Mouse (Mus musculus) midbrain, embryonic 12.5 days (tissue): ENCODE measurements around the gene Mansc4. TPM values are rescaled to one million over a fixed set of nuclear protein-coding genes. Genes with fewer than 3 reads are reported as not detected.
A peak's percentile ranks its signal among the peaks of the same experiment; 100 is the strongest.

ENCODE experiments used
- ATAC-seq: fragments of 200-750 bp; cut with Nextera tagmentation; 2 replicates; pipeline ENCODE4 v1.8.0; 2017; ENCODE audit warnings: low read depth, moderate TSS enrichment, moderate library complexity; ENCODE audit not compliant: low FRiP score
- H3K27ac ChIP-seq: fragments of 300-500 bp; sonication (generic); replicated peaks from 2 replicates; pipeline ENCODE4 v1.5.1; 2016; ENCODE audit warnings: mild to moderate bottlenecking
- H3K27me3 ChIP-seq: fragments of 300-500 bp; sonication (generic); 2 replicates; pipeline ENCODE4 v1.6.1; 2016; ENCODE audit warnings: mild to moderate bottlenecking
- H3K36me3 ChIP-seq: fragments of 300-500 bp; sonication (generic); 2 replicates; pipeline ENCODE4 v1.6.1; 2016
- H3K4me1 ChIP-seq: fragments of 300-500 bp; sonication (generic); 2 replicates; pipeline ENCODE4 v1.6.1; 2016
- H3K4me2 ChIP-seq: fragments of 300-500 bp; sonication (generic); replicated peaks from 2 replicates; pipeline ENCODE4 v1.6.1; 2016; ENCODE audit warnings: mild to moderate bottlenecking, moderate library complexity
- H3K4me3 ChIP-seq: fragments of 300-500 bp; sonication (generic); 2 replicates; pipeline ENCODE4 v1.5.1; 2016; ENCODE audit warnings: mild to moderate bottlenecking
- H3K9ac ChIP-seq: fragments of 300-500 bp; sonication (generic); replicated peaks from 2 replicates; pipeline ENCODE4 v1.6.1; 2016; ENCODE audit warnings: mild to moderate bottlenecking, moderate library complexity
- H3K9me3 ChIP-seq: fragments of 300-500 bp; sonication (generic); 2 replicates; pipeline ENCODE4 v1.6.1; 2016; ENCODE audit warnings: mild to moderate bottlenecking
- WGBS: fragments of 180-500 bp; shearing (Covaris S2); methylation state at CpG from one replicate; pipeline ENCODE4 v1.1.7; 2016; 5-methylcytosine and 5-hydroxymethylcytosine counted together
- polyA plus RNA-seq: library from polyadenylated mRNA; unstranded; fragments of >200 nt; fragmentation: Nextera tagmentation; extraction: Ambion mirVana; gene quantifications from 2 replicates; pipeline ENCODE4 v1.2.1, GENCODE M21; 2016

Gene Mansc4
- 0.21 and 0.32 TPM in 2 replicates for polyA plus RNA-seq

- Histone ChIP-seq H3K4me1 (peaks cover 17% of the 10 kb centered on the region), H3K4me2 (peak within 1 kb of the TSS; percentile 54), H3K9me3 (no peaks in the 10 kb centered on the region), H3K27me3 (peaks cover 12% of the 10 kb centered on the region; the same call in 1 of the 2 replicates), H3K9ac (peak within 1 kb of the TSS; percentile 28), H3K27ac (no peak within 1 kb of the TSS), H3K36me3 (no peaks in the 10 kb centered on the region), H3K4me3 (peak within 1 kb of the TSS; percentile 28)
- ATAC-seq: no peak
- WGBS: 2% methylated on average over 20 of the region's 20 CpGs
Observed at GRCm38 (mm10) chr6:147086594-147087225, at the start of gene Mansc4. TSS of gene Mansc4 (minus strand) at chr6:147087032.

- Histone ChIP-seq H3K27ac (no peak overlapping the region), H3K9ac (no peak overlapping the region), H3K9me3 (no peaks in the 10 kb centered on the region), H3K4me2 (no peak overlapping the region), H3K4me1 (no peaks in the 10 kb centered on the region), H3K4me3 (no peak overlapping the region), H3K27me3 (no peaks in the 10 kb centered on the region), H3K36me3 (no peaks in the 10 kb centered on the region)
- WGBS: 92% methylated on average over 10 of the region's 10 CpGs
- ATAC-seq: no peak
Observed at GRCm38 (mm10) chr6:147127239-147127638, 40.4 kb upstream of the Mansc4 start.

GRCm38 (mm10) chr6:147121320-147121719 lies 34.5 kb upstream of the Mansc4 start:
- Histone ChIP-seq H3K4me2 (no peak overlapping the region), H3K36me3 (no peaks in the 10 kb centered on the region), H3K9me3 (no peaks in the 10 kb centered on the region), H3K4me3 (no peak overlapping the region), H3K4me1 (no peaks in the 10 kb centered on the region), H3K27ac (no peak overlapping the region), H3K27me3 (no peaks in the 10 kb centered on the region), H3K9ac (no peak overlapping the region)
- 66% methylated on average over 6 of the region's 6 CpGs for WGBS
- ATAC-seq: no peak

- Histone ChIP-seq H3K27ac (no peak overlapping the region), H3K9ac (no peak overlapping the region), H3K4me3 (no peak overlapping the region), H3K4me2 (no peak overlapping the region), H3K36me3 (no peaks in the 10 kb centered on the region), H3K9me3 (no peaks in the 10 kb centered on the region), H3K27me3 (no peaks in the 10 kb centered on the region), H3K4me1 (no peaks in the 10 kb centered on the region)
- WGBS: 90% methylated on average over 3 of the region's 3 CpGs
- no peak for ATAC-seq
Observed at GRCm38 (mm10) chr6:147118190-147118589, 31.4 kb upstream of the Mansc4 start.

- H3K27ac ChIP-seq: no peak overlapping the region
- no peaks in the 10 kb centered on the region for H3K36me3 ChIP-seq
- no peak for ATAC-seq
- H3K9me3 ChIP-seq: no peaks in the 10 kb centered on the region
- 95% methylated on average over 7 of the region's 7 CpGs for WGBS
- H3K4me2 ChIP-seq: no peak overlapping the region
- H3K4me3 ChIP-seq: no peak overlapping the region
- H3K9ac ChIP-seq: no peak overlapping the region
- H3K27me3 ChIP-seq: no peaks in the 10 kb centered on the region
- H3K4me1 ChIP-seq: no peaks in the 10 kb centered on the region
Observed at GRCm38 (mm10) chr6:147117764-147118163, 30.9 kb upstream of the Mansc4 start.

- ATAC-seq: peak; percentile 71
- no peak overlapping the region for H3K27ac ChIP-seq
- H3K4me1 ChIP-seq: no peaks in the 10 kb centered on the region
- H3K4me2 ChIP-seq: no peak overlapping the region
- no peaks in the 10 kb centered on the region for H3K9me3 ChIP-seq
- no peak overlapping the region for H3K9ac ChIP-seq
- no peaks in the 10 kb centered on the region for H3K27me3 ChIP-seq
- H3K4me3 ChIP-seq: no peak overlapping the region
- WGBS: 7% methylated on average over 10 of the region's 10 CpGs
- H3K36me3 ChIP-seq: 0 out of 2 replicates have a peak, but pooled peaks cover 4% of the 10 kb centered on the region
Observed at GRCm38 (mm10) chr6:147116579-147116978, 29.7 kb upstream of the Mansc4 start.

- H3K36me3 ChIP-seq: peaks cover 42% of the 10 kb centered on the region
- no peak overlapping the region for H3K27ac ChIP-seq
- WGBS: 89% methylated on average over 7 of the region's 7 CpGs
- H3K9me3 ChIP-seq: no peaks in the 10 kb centered on the region
- H3K4me3 ChIP-seq: no peak overlapping the region
- H3K4me2 ChIP-seq: no peak overlapping the region
- H3K27me3 ChIP-seq: no peaks in the 10 kb centered on the region
- H3K9ac ChIP-seq: no peak overlapping the region
- H3K4me1 ChIP-seq: no peaks in the 10 kb centered on the region
- ATAC-seq: no peak
Observed at GRCm38 (mm10) chr6:147109283-147109682, 22.5 kb upstream of the Mansc4 start.

GRCm38 (mm10) chr6:147106716-147107115 lies 19.9 kb upstream of the Mansc4 start:
- no peak overlapping the region for H3K4me2 ChIP-seq
- no peaks in the 10 kb centered on the region for H3K9me3 ChIP-seq
- no peak overlapping the region for H3K9ac ChIP-seq
- H3K36me3 ChIP-seq: peaks cover 51% of the 10 kb centered on the region
- H3K4me3 ChIP-seq: no peak overlapping the region
- WGBS: 95% methylated on average over 6 of the region's 6 CpGs
- H3K27me3 ChIP-seq: no peaks in the 10 kb centered on the region
- no peak overlapping the region for H3K27ac ChIP-seq
- no peak for ATAC-seq
- no peaks in the 10 kb centered on the region for H3K4me1 ChIP-seq

GRCm38 (mm10) chr6:147105529-147105928 lies 18.7 kb upstream of the Mansc4 start:
- no peak for ATAC-seq

GRCm38 (mm10) chr6:147102293-147102692 lies 15.5 kb upstream of the Mansc4 start:
- no peaks in the 10 kb centered on the region for H3K4me1 ChIP-seq
- H3K9me3 ChIP-seq: no peaks in the 10 kb centered on the region
- WGBS: 93% methylated on average over 3 of the region's 3 CpGs
- no peak overlapping the region for H3K4me3 ChIP-seq
- H3K27ac ChIP-seq: no peak overlapping the region
- H3K4me2 ChIP-seq: no peak overlapping the region
- no peak overlapping the region for H3K9ac ChIP-seq
- peaks cover 21% of the 10 kb centered on the region for H3K36me3 ChIP-seq
- no peaks in the 10 kb centered on the region for H3K27me3 ChIP-seq
- no peak for ATAC-seq

More at GRCm38 (mm10) chr6:147105529-147105928, 18.7 kb upstream of the Mansc4 start:
- Histone ChIP-seq H3K4me1 (no peaks in the 10 kb centered on the region), H3K4me2 (no peak overlapping the region), H3K4me3 (no peak overlapping the region), H3K27me3 (no peaks in the 10 kb centered on the region), H3K36me3 (peaks cover 46% of the 10 kb centered on the region), H3K27ac (no peak overlapping the region), H3K9me3 (no peaks in the 10 kb centered on the region), H3K9ac (no peak overlapping the region)
- WGBS: 100% methylated on average over 1 of the region's 1 CpGs

GRCm38 (mm10) chr6:147099458-147100277 lies 12.8 kb upstream of the Mansc4 start:
- no peak for ATAC-seq
- no peak overlapping the region for H3K27ac ChIP-seq
- 85% methylated on average over 19 of the region's 19 CpGs for whole genome bisulfite sequencing

GRCm38 (mm10) chr6:147097346-147097929 lies 10.6 kb upstream of the Mansc4 start:
- H3K9me3 ChIP-seq: no peaks in the 10 kb centered on the region
- ATAC-seq: no peak
- peaks cover 7% of the 10 kb centered on the region for H3K36me3 ChIP-seq
- no peak overlapping the region for H3K4me3 ChIP-seq
- no peak overlapping the region for H3K4me2 ChIP-seq
- H3K27me3 ChIP-seq: no peaks in the 10 kb centered on the region
- H3K9ac ChIP-seq: no peak overlapping the region
- WGBS: 62% methylated on average over 8 of the region's 8 CpGs
- no peak overlapping the region for H3K27ac ChIP-seq
- H3K4me1 ChIP-seq: peaks cover 8% of the 10 kb centered on the region; the same call in 1 of the 2 replicates

More at GRCm38 (mm10) chr6:147099458-147100277, 12.8 kb upstream of the Mansc4 start:
- H3K9me3 ChIP-seq: no peaks in the 10 kb centered on the region
- no peaks in the 10 kb centered on the region for H3K27me3 ChIP-seq
- no peak overlapping the region for H3K4me3 ChIP-seq
- no peak overlapping the region for H3K4me2 ChIP-seq
- peaks cover 22% of the 10 kb centered on the region for H3K36me3 ChIP-seq
- no peak overlapping the region for H3K9ac ChIP-seq
- no peaks in the 10 kb centered on the region for H3K4me1 ChIP-seq
